Comparison of ENCODE assay signal across 21 mouse cellular contexts in genomic region chr16:91632439-91632838, GRCm38 (mm10). TPM values are rescaled to one million over a fixed set of nuclear protein-coding genes. Genes with fewer than 3 reads are reported as not detected.
DNase-seq lines count a peak whose midpoint lies in the region; ATAC-seq and TF ChIP-seq lines count a peak whose summit lies in the region.
"Had no signal": no experiment of that assay in that cellular context is flagged by ENCODE, and none has a peak within 500 bp of the region (broad histone marks: within the 10 kb centered on the region; RNA-seq: fewer than 3 reads in every experiment).

No protein-coding gene starts in this region.

- TF ChIP-seq CTCF in brain, embryonic 14.5 days (IDR thresholded peaks at IDR 0.05; ENCODE audit: borderline replicate concordance, extremely low read depth, insufficient read depth, insufficient read length): no peak
- no peak for TF ChIP-seq CTCF in gastrocnemius, adult 2 months (IDR thresholded peaks at IDR 0.05)

- intact Hi-C loops in gastrocnemius, adult 2 months (cut with DNase I): no loop called here

- WGBS in kidney, embryonic 15.5 days: 88% methylated on average over 5 of the region's 5 CpGs
- WGBS in midbrain, embryonic 13.5 days: 89% methylated on average over 5 of the region's 5 CpGs

- ATAC-seq in frontal cortex, adult (ENCODE audit: low TSS enrichment): peak; percentile 85
- no peak for ATAC-seq in kidney, embryonic 15.5 days (replicated peaks; ENCODE audit: low FRiP score)
- no peak for ATAC-seq in midbrain, embryonic 13.5 days
- ATAC-seq: forebrain, embryonic 14.5 days; midbrain, embryonic 15.5 days had no signal

- no peaks in the 10 kb centered on the region for H3K27me3 ChIP-seq in kidney, embryonic 15.5 days
- H3K27me3 ChIP-seq in midbrain, embryonic 13.5 days: no peaks in the 10 kb centered on the region
- H3K27me3 ChIP-seq: embryonic facial prominence, embryonic 12.5 days; megakaryocyte, embryonic 14.5 days; midbrain, embryonic 15.5 days had no signal

- no peak overlapping the region for H3K27ac ChIP-seq in kidney, embryonic 15.5 days
- H3K27ac ChIP-seq in gastrocnemius, adult 2 months: no peak overlapping the region
- no peak overlapping the region for H3K27ac ChIP-seq in midbrain, embryonic 13.5 days
- H3K27ac ChIP-seq: embryonic facial prominence, embryonic 12.5 days; heart, embryonic 10.5 days; liver, embryonic 14.5 days; midbrain, embryonic 15.5 days had no signal

- peaks cover 97% of the 10 kb centered on the region for H3K36me3 ChIP-seq in kidney, embryonic 15.5 days
- H3K36me3 ChIP-seq in midbrain, embryonic 13.5 days: peaks cover 86% of the 10 kb centered on the region

- no peak for DNase-seq in frontal cortex, postnatal 14 days (ENCODE audit: low spot score in 2 of 2)
- DNase-seq in ovary, postnatal 36 days (ENCODE audit: low spot score): peak; percentile 43
- DNase-seq in ovary, adult 18-20 months (ENCODE audit: low spot score): no peak
- peak; percentile 5 for DNase-seq in brain, embryonic 14.5 days (ENCODE audit: low read depth)
- no peak for DNase-seq in gastrocnemius, adult 2 months
- DNase-seq: kidney, adult 18-20 months; kidney, postnatal 14 days; right cerebral cortex, postnatal 14 days; spleen, adult 18-20 months; thymus, adult 2 months had no signal

- no peak overlapping the region for H3K4me2 ChIP-seq in kidney, embryonic 15.5 days
- no peak overlapping the region for H3K4me2 ChIP-seq in midbrain, embryonic 13.5 days (replicated peaks)
- H3K4me2 ChIP-seq: embryonic facial prominence, embryonic 12.5 days; midbrain, embryonic 15.5 days had no signal

- no peak for TF ChIP-seq POLR2A in brain, embryonic 14.5 days (IDR thresholded peaks at IDR 0.05; ENCODE audit: borderline replicate concordance, extremely low read depth, insufficient read depth, insufficient read length, poor library complexity, severe bottlenecking)

- H3K4me1 ChIP-seq in kidney, embryonic 15.5 days: no peaks in the 10 kb centered on the region
- H3K4me1 ChIP-seq in midbrain, embryonic 13.5 days (replicated peaks): no peaks in the 10 kb centered on the region
- H3K4me1 ChIP-seq: embryonic facial prominence, embryonic 12.5 days; heart, embryonic 10.5 days; midbrain, embryonic 15.5 days had no signal

- no peaks in the 10 kb centered on the region for H3K9me3 ChIP-seq in kidney, embryonic 15.5 days (replicated peaks)
- H3K9me3 ChIP-seq in midbrain, embryonic 13.5 days: no peaks in the 10 kb centered on the region
- H3K9me3 ChIP-seq: embryonic facial prominence, embryonic 12.5 days; G1E; heart, embryonic 10.5 days; megakaryocyte, embryonic 14.5 days; midbrain, embryonic 15.5 days had no signal

- no peak overlapping the region for H3K9ac ChIP-seq in kidney, embryonic 15.5 days
- H3K9ac ChIP-seq in midbrain, embryonic 13.5 days (replicated peaks): no peak overlapping the region
- H3K9ac ChIP-seq: embryonic facial prominence, embryonic 12.5 days; liver, embryonic 14.5 days; midbrain, embryonic 15.5 days had no signal

- no peak overlapping the region for H3K4me3 ChIP-seq in kidney, embryonic 15.5 days (replicated peaks)
- no peak overlapping the region for H3K4me3 ChIP-seq in gastrocnemius, adult 2 months
- no peak overlapping the region for H3K4me3 ChIP-seq in midbrain, embryonic 13.5 days (replicated peaks)
- H3K4me3 ChIP-seq: embryonic facial prominence, embryonic 12.5 days; heart, embryonic 10.5 days; megakaryocyte, embryonic 14.5 days; midbrain, embryonic 15.5 days; myocyte had no signal

RNA-seq across cellular contexts. Expression of gene Dnajc28, which starts 13.6 kb away (rescaled TPM):
- polyA plus RNA-seq in brain, embryonic 14.5 days (2012; rRNA removed): 3.6 and 3.9 TPM in 2 replicates
- 3.0 and 3.8 TPM in 2 replicates for polyA plus RNA-seq in kidney, embryonic 15.5 days (2015; fragmentation: Nextera tagmentation; extraction: Ambion mirVana)
- 10 to 100 TPM; 15.8 to 21.8 TPM for total RNA-seq in gastrocnemius, adult 2 months (2021)
- 7.2 and 8.0 TPM in 2 replicates for polyA plus RNA-seq in midbrain, embryonic 13.5 days (2015; fragmentation: Nextera tagmentation; extraction: Ambion mirVana)

RNA-seq across cellular contexts. Expression of gene Gart, which starts 14.3 kb away (rescaled TPM):
- 42.7 and 46.1 TPM in 2 replicates for polyA plus RNA-seq in brain, embryonic 14.5 days (2012; rRNA removed)
- polyA plus RNA-seq in kidney, embryonic 15.5 days (2015; fragmentation: Nextera tagmentation; extraction: Ambion mirVana): 128 and 132 TPM in 2 replicates
- 10 to 100 TPM; 58.4 to 66.2 TPM for total RNA-seq in gastrocnemius, adult 2 months (2021)
- polyA plus RNA-seq in midbrain, embryonic 13.5 days (2015; fragmentation: Nextera tagmentation; extraction: Ambion mirVana): 72.3 and 73.7 TPM in 2 replicates

RNA-seq across cellular contexts. Expression of gene Son, which starts 14.9 kb away (rescaled TPM):
- 331 and 353 TPM in 2 replicates for polyA plus RNA-seq in brain, embryonic 14.5 days (2012; rRNA removed)
- 117 and 118 TPM in 2 replicates for polyA plus RNA-seq in kidney, embryonic 15.5 days (2015; fragmentation: Nextera tagmentation; extraction: Ambion mirVana)
- total RNA-seq in gastrocnemius, adult 2 months (2021): 100 to 1,000 TPM; 113 to 116 TPM
- 146 and 159 TPM in 2 replicates for polyA plus RNA-seq in midbrain, embryonic 13.5 days (2015; fragmentation: Nextera tagmentation; extraction: Ambion mirVana)

RNA-seq across cellular contexts. Expression of gene Tmem50b, which starts 34.8 kb away (rescaled TPM):
- polyA plus RNA-seq in brain, embryonic 14.5 days (2012; rRNA removed): 52.3 and 55.4 TPM in 2 replicates
- 35.6 and 35.8 TPM in 2 replicates for polyA plus RNA-seq in kidney, embryonic 15.5 days (2015; fragmentation: Nextera tagmentation; extraction: Ambion mirVana)
- 10 to 100 TPM; 16.0 to 17.7 TPM for total RNA-seq in gastrocnemius, adult 2 months (2021)
- 50.5 and 55.1 TPM in 2 replicates for polyA plus RNA-seq in midbrain, embryonic 13.5 days (2015; fragmentation: Nextera tagmentation; extraction: Ambion mirVana)

RNA-seq across cellular contexts. Expression of gene Donson, which starts 56.1 kb away (rescaled TPM):
- polyA plus RNA-seq in brain, embryonic 14.5 days (2012; rRNA removed): 36.4 and 45.3 TPM in 2 replicates
- polyA plus RNA-seq in kidney, embryonic 15.5 days (2015; fragmentation: Nextera tagmentation; extraction: Ambion mirVana): 21.0 and 21.8 TPM in 2 replicates
- total RNA-seq in gastrocnemius, adult 2 months (2021): 1 to 10 TPM in 1 of 2 experiments, under 1 TPM in 1; 0.92 to 1.6 TPM
- polyA plus RNA-seq in midbrain, embryonic 13.5 days (2015; fragmentation: Nextera tagmentation; extraction: Ambion mirVana): 21.9 and 26.9 TPM in 2 replicates

Comparison
In these comparisons a context has a peak if more than half of its experiments do, and no peak if none do; other contexts are left out.
1. DNase-seq: peak in ovary, postnatal 36 days (single experiment) and brain, embryonic 14.5 days (single experiment); none in frontal cortex, postnatal 14 days (0 of 2), ovary, adult 18-20 months (single experiment) and gastrocnemius, adult 2 months (single experiment).